Mouse (Mus musculus): ENCODE results near the gene 3110021N24Rik. TPM values are rescaled to one million over a fixed set of nuclear protein-coding genes. Genes with fewer than 3 reads are reported as not detected.
A peak's percentile ranks its signal among the peaks of the same experiment; 100 is the strongest.

The 3110021N24Rik gene
- polyA plus RNA-seq, 1 experiment from 2014 or later: 1.3 TPM

DNA sequence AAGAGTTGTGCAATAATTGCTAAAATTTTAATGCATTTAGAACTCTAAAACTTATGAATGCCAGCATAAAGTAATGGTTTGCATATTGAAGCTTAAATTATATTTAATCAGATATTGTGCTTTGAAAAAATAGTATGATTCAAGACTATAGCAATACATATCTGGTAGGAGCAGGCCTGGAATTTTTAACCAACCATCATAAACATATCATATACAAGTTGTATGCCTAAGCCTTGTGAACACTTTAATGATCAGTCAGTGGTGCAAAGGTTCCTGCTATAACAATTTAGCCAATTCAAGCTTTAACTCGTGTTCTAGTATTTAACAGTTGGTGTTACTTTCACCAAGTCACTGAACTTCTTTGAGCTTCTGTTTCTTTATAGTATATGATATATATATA lies 11.0 kb downstream of the 3110021N24Rik start:
- H3K27me3 ChIP-seq (replicated peaks; ENCODE audit: control insufficient read depth, insufficient read depth, low read length): no peaks in the 10 kb centered on the region
- H3K4me1 ChIP-seq (ENCODE audit: control insufficient read depth, insufficient read depth, low read depth, low read length): no peaks in the 10 kb centered on the region
- WGBS: 89% methylated on average over 1 of the region's 1 CpGs
- no peak for ATAC-seq
- peaks cover 2% of the 10 kb centered on the region; the same call in 1 of the 2 replicates for H3K36me3 ChIP-seq (ENCODE audit: control insufficient read depth, insufficient read depth, low read length)
- no peak overlapping the region for H3K27ac ChIP-seq (ENCODE audit: low read depth, low read length)
- H3K4me2 ChIP-seq (ENCODE audit: low read length): no peak overlapping the region
- H3K4me3 ChIP-seq (ENCODE audit: low read length): no peak overlapping the region
- H3K9me3 ChIP-seq (ENCODE audit: control insufficient read depth, low read length): no peaks in the 10 kb centered on the region
- no peak overlapping the region for H3K9ac ChIP-seq (ENCODE audit: low read depth, low read length)

DNA sequence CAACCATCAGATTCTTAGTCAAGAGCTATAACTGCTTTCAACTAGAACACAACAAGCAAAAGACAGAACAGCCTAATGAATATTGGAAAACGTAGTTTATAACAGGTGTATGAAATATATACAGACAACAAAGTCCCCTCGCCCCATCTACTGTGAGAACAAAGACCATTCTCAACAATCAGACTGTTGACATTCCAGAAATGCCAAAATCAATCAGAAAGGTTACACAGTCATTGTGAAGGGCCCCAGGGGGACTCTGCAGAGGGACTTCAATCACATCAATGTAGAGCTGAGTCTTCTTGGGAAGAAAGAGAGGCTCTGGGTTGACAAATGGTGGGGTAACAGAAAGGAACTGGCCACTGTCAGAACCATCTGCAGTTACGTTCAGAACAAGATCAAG lies 12.1 kb downstream of the 3110021N24Rik start:
- Histone ChIP-seq H3K9ac (ENCODE audit: low read depth, low read length) (no peak overlapping the region), H3K4me3 (ENCODE audit: low read length) (no peak overlapping the region), H3K36me3 (ENCODE audit: control insufficient read depth, insufficient read depth, low read length) (no peaks in the 10 kb centered on the region), H3K27me3 (replicated peaks; ENCODE audit: control insufficient read depth, insufficient read depth, low read length) (no peaks in the 10 kb centered on the region), H3K4me1 (ENCODE audit: control insufficient read depth, insufficient read depth, low read depth, low read length) (no peaks in the 10 kb centered on the region), H3K27ac (ENCODE audit: low read depth, low read length) (no peak overlapping the region), H3K4me2 (ENCODE audit: low read length) (no peak overlapping the region), H3K9me3 (ENCODE audit: control insufficient read depth, low read length) (no peaks in the 10 kb centered on the region)
- ATAC-seq: no peak
- WGBS: 33% methylated on average over 3 of the region's 3 CpGs

DNA sequence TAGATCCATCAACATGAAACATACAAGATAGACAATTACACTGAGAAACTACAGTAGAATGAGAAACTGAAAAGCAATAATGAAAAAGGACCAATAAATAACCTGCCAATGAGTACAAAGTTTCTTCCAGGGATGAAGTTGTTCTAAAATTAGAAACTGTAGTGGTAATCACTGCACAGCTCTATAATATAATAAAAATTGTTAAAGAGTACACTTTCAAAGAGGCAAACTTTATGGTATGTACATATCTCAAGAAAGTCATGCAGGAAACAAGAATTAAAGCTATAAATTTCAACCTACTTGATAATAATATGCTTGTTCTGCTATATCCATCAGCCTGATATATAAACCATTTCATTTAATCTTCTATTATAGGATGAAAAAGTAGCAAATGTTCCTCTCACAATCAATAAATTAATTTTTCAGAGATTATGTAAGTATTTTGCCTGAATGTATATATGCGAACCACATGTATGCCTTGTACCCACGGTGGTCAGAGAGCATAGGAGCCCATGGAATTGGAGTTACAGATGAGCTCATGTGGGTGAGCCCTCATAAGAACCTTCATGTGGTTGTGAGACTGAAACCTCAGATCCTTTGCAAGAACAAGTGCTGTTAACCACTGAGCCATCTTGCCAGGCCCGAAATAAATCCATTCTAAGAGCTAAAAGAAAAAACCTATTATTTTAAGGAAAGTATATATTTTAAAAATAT lies 26.9 kb downstream of the 3110021N24Rik start:
- no peak overlapping the region for H3K27ac ChIP-seq (ENCODE audit: low read depth, low read length)
- no peaks in the 10 kb centered on the region for H3K27me3 ChIP-seq (replicated peaks; ENCODE audit: control insufficient read depth, insufficient read depth, low read length)
- WGBS: 97% methylated on average over 3 of the region's 3 CpGs
- no peaks in the 10 kb centered on the region; the same call in 1 of the 2 replicates for H3K36me3 ChIP-seq (ENCODE audit: control insufficient read depth, insufficient read depth, low read length)
- no peak overlapping the region for H3K4me2 ChIP-seq (ENCODE audit: low read length)
- H3K9ac ChIP-seq (ENCODE audit: low read depth, low read length): no peak overlapping the region
- H3K4me3 ChIP-seq (ENCODE audit: low read length): no peak overlapping the region
- H3K4me1 ChIP-seq (ENCODE audit: control insufficient read depth, insufficient read depth, low read depth, low read length): no peaks in the 10 kb centered on the region
- no peaks in the 10 kb centered on the region for H3K9me3 ChIP-seq (ENCODE audit: control insufficient read depth, low read length)
- no peak for ATAC-seq

DNA sequence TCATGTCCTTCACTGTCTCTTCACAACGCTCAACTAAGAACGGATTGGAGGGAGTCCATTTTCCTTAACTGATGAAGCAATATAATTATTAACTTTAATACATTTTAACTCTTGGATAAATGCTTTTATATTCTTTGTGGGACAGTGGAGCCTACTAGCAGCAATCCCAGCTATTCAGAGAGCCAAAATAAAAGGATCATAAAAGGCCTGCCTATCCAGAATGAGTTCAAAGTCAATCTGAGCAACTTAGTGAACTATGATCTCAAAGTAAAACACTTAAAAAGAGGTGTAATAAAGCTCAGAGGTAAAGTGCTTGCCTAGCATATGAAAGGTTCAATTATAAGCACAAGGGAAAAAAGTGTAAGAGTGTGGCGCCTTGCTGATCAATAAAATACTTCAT lies 40.1 kb downstream of the 3110021N24Rik start:
- H3K9ac ChIP-seq (ENCODE audit: low read depth, low read length): no peak overlapping the region
- 92% methylated on average over 3 of the region's 3 CpGs for WGBS

DNA sequence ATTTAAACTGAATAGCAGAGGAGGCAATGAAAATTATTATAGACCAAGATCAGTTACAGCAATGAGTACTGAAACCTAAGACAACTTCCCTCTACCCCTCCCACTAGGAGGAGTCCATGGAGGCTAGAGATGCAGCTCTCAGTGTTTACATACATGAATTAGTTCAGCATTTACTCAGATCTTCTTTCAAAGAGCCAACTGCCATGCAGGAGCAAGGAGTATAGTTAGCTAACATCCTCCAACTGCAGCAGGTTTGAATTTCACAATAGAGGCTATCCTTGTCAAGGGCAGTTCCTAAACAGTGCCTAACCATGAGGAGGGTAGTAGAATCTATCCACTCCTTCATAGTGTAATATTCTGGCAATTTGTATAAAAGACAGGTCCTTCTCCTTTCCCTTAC lies 49.1 kb downstream of the 3110021N24Rik start:
- H3K9ac ChIP-seq (ENCODE audit: low read depth, low read length): no peak overlapping the region
- no peak overlapping the region for H3K27ac ChIP-seq (ENCODE audit: low read depth, low read length)
- H3K36me3 ChIP-seq (ENCODE audit: control insufficient read depth, insufficient read depth, low read length): no peaks in the 10 kb centered on the region
- ATAC-seq: no peak
- H3K4me3 ChIP-seq (ENCODE audit: low read length): no peak overlapping the region
- no peaks in the 10 kb centered on the region for H3K4me1 ChIP-seq (ENCODE audit: control insufficient read depth, insufficient read depth, low read depth, low read length)
- no peak overlapping the region for H3K4me2 ChIP-seq (ENCODE audit: low read length)
- no peaks in the 10 kb centered on the region for H3K9me3 ChIP-seq (ENCODE audit: control insufficient read depth, low read length)
- H3K27me3 ChIP-seq (replicated peaks; ENCODE audit: control insufficient read depth, insufficient read depth, low read length): no peaks in the 10 kb centered on the region

More for the DNA sequence above, 40.1 kb downstream of the 3110021N24Rik start:
- Histone ChIP-seq H3K36me3 (ENCODE audit: control insufficient read depth, insufficient read depth, low read length) (no peaks in the 10 kb centered on the region), H3K27ac (ENCODE audit: low read depth, low read length) (no peak overlapping the region), H3K4me1 (ENCODE audit: control insufficient read depth, insufficient read depth, low read depth, low read length) (no peaks in the 10 kb centered on the region), H3K9me3 (ENCODE audit: control insufficient read depth, low read length) (no peaks in the 10 kb centered on the region), H3K27me3 (replicated peaks; ENCODE audit: control insufficient read depth, insufficient read depth, low read length) (no peaks in the 10 kb centered on the region), H3K4me2 (ENCODE audit: low read length) (no peak overlapping the region), H3K4me3 (ENCODE audit: low read length) (no peak overlapping the region)
- ATAC-seq: no peak

DNA sequence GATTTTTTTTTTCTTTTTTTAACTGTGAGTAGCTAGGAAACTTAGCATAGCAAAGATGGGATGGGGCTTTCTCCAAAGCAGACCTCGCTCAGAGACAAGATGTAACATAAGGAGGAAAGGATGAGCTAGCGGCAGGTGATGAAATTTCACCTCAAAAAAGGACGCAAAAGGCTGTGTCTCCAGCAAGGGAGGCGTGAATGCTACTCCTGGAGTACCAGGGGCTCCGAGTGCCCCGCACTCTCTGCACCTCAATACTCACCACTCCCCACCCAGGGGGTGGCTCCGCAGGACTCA lies 60.3 kb downstream of the 3110021N24Rik start:
- no peaks in the 10 kb centered on the region for H3K36me3 ChIP-seq (ENCODE audit: control insufficient read depth, insufficient read depth, low read length)
- WGBS: 0% methylated on average over 7 of the region's 7 CpGs
- H3K27me3 ChIP-seq (replicated peaks; ENCODE audit: control insufficient read depth, insufficient read depth, low read length): no peaks in the 10 kb centered on the region
- H3K27ac ChIP-seq (ENCODE audit: low read depth, low read length): peak overlapping the region; percentile 98
- peak overlapping the region; percentile 100 for H3K9ac ChIP-seq (ENCODE audit: low read depth, low read length)
- ATAC-seq: no peak
- H3K4me1 ChIP-seq (ENCODE audit: control insufficient read depth, insufficient read depth, low read depth, low read length): peaks cover 3% of the 10 kb centered on the region; the same call in 1 of the 2 replicates
- H3K4me3 ChIP-seq (ENCODE audit: low read length): peak overlapping the region; percentile 85
- no peaks in the 10 kb centered on the region for H3K9me3 ChIP-seq (ENCODE audit: control insufficient read depth, low read length)
- H3K4me2 ChIP-seq (ENCODE audit: low read length): peak overlapping the region; percentile 57

DNA sequence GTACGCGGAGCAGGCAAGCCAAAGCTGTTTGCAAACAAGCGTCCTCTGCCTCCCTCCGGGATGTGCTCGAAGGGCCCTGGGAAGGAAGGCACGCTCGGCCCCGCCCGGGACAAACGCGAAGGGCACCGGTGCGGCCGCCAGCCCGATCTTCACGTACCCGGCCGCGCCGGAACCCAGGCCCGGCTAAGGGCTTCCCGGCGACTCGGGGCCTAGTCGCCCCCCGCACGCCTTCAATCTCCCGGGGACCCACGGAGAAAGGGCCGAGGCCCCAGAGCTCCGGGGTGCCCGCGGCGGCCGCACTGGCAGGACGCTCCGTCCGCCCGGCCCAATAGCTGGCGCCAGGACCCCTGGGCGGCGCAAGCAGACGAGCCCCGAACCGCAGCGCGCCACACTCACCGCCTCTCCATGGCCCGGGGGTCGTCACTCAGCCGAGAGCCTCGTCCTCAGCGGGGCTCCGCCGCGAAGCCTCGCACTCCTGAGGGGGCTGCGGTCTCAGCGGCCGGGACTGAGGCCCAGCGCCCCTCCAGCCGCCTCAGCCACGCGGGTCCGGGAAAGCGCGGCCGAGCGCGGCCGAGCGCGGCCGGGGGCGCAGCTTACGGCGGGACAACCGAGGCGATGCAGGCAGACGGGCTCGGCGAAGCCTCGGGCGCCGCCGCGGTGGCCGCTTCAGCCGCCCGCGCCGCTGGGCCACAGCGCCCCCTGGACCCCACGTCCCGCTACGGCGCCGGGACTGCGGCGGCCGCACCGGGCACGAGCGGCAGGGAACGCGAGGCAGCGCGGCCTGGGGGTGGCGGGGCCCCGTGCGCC lies 60.8 kb downstream of the 3110021N24Rik start, which contains the start of gene Zfyve9:
Zfyve9 (minus strand) TSS at position 742 of the 807 bp plus-strand sequence.
- Histone ChIP-seq H3K36me3 (ENCODE audit: control insufficient read depth, insufficient read depth, low read length) (no peaks in the 10 kb centered on the region), H3K9me3 (ENCODE audit: control insufficient read depth, low read length) (no peaks in the 10 kb centered on the region), H3K27me3 (replicated peaks; ENCODE audit: control insufficient read depth, insufficient read depth, low read length) (no peaks in the 10 kb centered on the region), H3K4me3 (ENCODE audit: low read length) (peak within 1 kb of the TSS; percentile 85), H3K4me1 (ENCODE audit: control insufficient read depth, insufficient read depth, low read depth, low read length) (peaks cover 3% of the 10 kb centered on the region; the same call in 1 of the 2 replicates), H3K27ac (ENCODE audit: low read depth, low read length) (peak within 1 kb of the TSS; percentile 98), H3K4me2 (ENCODE audit: low read length) (peak within 1 kb of the TSS; percentile 57), H3K9ac (ENCODE audit: low read depth, low read length) (peak within 1 kb of the TSS; percentile 100)
- peak; percentile 95 for ATAC-seq
- WGBS: under 1% methylated on average over 54 of the region's 111 CpGs

DNA sequence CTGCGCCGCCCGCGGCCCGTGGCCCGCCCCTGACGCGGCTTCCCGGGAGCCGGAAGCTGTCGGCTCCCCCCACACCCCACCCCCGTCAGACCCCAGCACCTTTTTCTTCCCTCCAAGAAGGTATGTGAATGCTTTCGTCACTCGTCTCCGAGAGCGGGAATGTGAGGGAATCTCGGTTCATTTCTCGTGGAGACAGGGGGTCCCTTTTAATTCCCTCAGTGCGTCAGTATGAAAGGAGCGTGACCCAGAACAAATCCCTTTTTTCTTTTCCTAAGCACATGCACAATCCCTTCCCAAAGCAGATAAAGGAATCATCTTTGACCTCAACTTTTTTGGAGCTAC lies 61.4 kb downstream of the 3110021N24Rik start:
- ATAC-seq: no peak
- WGBS: 0% methylated on average over 13 of the region's 20 CpGs
- peak overlapping the region; percentile 98 for H3K27ac ChIP-seq (ENCODE audit: low read depth, low read length)
- peak overlapping the region; percentile 85 for H3K4me3 ChIP-seq (ENCODE audit: low read length)
- H3K9me3 ChIP-seq (ENCODE audit: control insufficient read depth, low read length): no peaks in the 10 kb centered on the region
- H3K4me1 ChIP-seq (ENCODE audit: control insufficient read depth, insufficient read depth, low read depth, low read length): peaks cover 3% of the 10 kb centered on the region; the same call in 1 of the 2 replicates
- H3K36me3 ChIP-seq (ENCODE audit: control insufficient read depth, insufficient read depth, low read length): no peaks in the 10 kb centered on the region
- peak overlapping the region; percentile 57 for H3K4me2 ChIP-seq (ENCODE audit: low read length)
- H3K9ac ChIP-seq (ENCODE audit: low read depth, low read length): peak overlapping the region; percentile 100
- no peaks in the 10 kb centered on the region for H3K27me3 ChIP-seq (replicated peaks; ENCODE audit: control insufficient read depth, insufficient read depth, low read length)

DNA sequence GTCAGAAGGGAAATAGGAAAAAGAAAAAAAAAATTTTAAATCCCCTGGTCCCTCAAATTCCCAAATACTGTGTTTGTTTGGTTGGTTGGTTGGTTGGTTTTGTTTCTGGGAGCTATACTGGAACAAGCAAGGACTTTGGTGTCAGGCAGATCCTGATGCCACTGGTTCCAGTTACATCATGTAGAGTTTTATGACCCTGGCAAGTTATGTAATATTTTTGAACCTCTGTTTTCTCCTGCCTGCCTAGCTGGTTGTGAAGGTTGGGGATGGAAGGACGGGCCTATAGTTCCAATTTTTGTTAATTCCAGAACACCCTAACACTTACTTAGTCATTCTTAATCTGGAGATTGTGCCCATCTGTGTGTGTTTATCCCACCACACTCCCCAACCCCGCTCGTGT lies 62.1 kb downstream of the 3110021N24Rik start:
- peak overlapping the region; percentile 85; the same call in 1 of the 2 replicates for H3K4me3 ChIP-seq (ENCODE audit: low read length)
- ATAC-seq: no peak
- H3K4me1 ChIP-seq (ENCODE audit: control insufficient read depth, insufficient read depth, low read depth, low read length): peaks cover 3% of the 10 kb centered on the region; the same call in 1 of the 2 replicates
- no peaks in the 10 kb centered on the region for H3K27me3 ChIP-seq (replicated peaks; ENCODE audit: control insufficient read depth, insufficient read depth, low read length)
- no peaks in the 10 kb centered on the region for H3K36me3 ChIP-seq (ENCODE audit: control insufficient read depth, insufficient read depth, low read length)
- H3K9ac ChIP-seq (ENCODE audit: low read depth, low read length): no peak overlapping the region
- H3K4me2 ChIP-seq (ENCODE audit: low read length): peak overlapping the region; percentile 57
- no peak overlapping the region for H3K27ac ChIP-seq (ENCODE audit: low read depth, low read length)
- H3K9me3 ChIP-seq (ENCODE audit: control insufficient read depth, low read length): no peaks in the 10 kb centered on the region
- 65% methylated on average over 3 of the region's 3 CpGs for whole genome bisulfite sequencing

Data from hindbrain, embryonic 16.5 days (tissue).